Mouse (Mus musculus) T-helper 1 cell (primary cell): ENCODE results near the gene Stom.

ENCODE experiments used
- in situ Hi-C: fragments of 300-600 bp; cut with MboI, MseI; formaldehyde crosslinking; loops from one replicate; pipeline ENCODE4 v1.15.1; 2025; ENCODE audit warnings: high pct_unique_total_duplicates

The Stom gene

GRCm38 (mm10) chr2:35273536-35273935 lies 63.2 kb downstream of the Stom start:
- in situ Hi-C loops: loop anchor here (5.0 kb wide), 1 partner anchor 61 kb away; no protein-coding TSS in a partner anchor

- in situ Hi-C loops: loop anchor here (5.0 kb wide), 1 partner anchor 61 kb away; no protein-coding TSS in a partner anchor
Measured at GRCm38 (mm10) chr2:35272881-35273280, 63.9 kb downstream of the Stom start.

GRCm38 (mm10) chr2:35271817-35272216 lies 65.0 kb downstream of the Stom start:
- in situ Hi-C loops: loop anchor here (5.0 kb wide), 1 partner anchor 60 kb away; no protein-coding TSS in a partner anchor

GRCm38 (mm10) chr2:35270531-35270984 lies 66.2 kb downstream of the Stom start:
- in situ Hi-C loops: loop anchor here (5.0 kb wide), 1 partner anchor 58 kb away; no protein-coding TSS in a partner anchor

- in situ Hi-C loops: loop anchor here (5.0 kb wide), 1 partner anchor 57 kb away; no protein-coding TSS in a partner anchor
Measured at GRCm38 (mm10) chr2:35269716-35270260, 67.0 kb downstream of the Stom start.

- in situ Hi-C loops: no loop called here
Measured at GRCm38 (mm10) chr2:35269136-35269535, 67.6 kb downstream of the Stom start.

- in situ Hi-C loops: no loop called here
Measured at GRCm38 (mm10) chr2:35267876-35268566, 68.8 kb downstream of the Stom start.

GRCm38 (mm10) chr2:35267156-35267875 lies 69.5 kb downstream of the Stom start:
- in situ Hi-C loops: no loop called here

GRCm38 (mm10) chr2:35266251-35266905 lies 70.4 kb downstream of the Stom start:
- in situ Hi-C loops: no loop called here

GRCm38 (mm10) chr2:35265775-35266174 lies 71.0 kb downstream of the Stom start:
- in situ Hi-C loops: no loop called here

GRCm38 (mm10) chr2:35265296-35265695 lies 71.5 kb downstream of the Stom start:
- in situ Hi-C loops: no loop called here

- in situ Hi-C loops: no loop called here
Measured at GRCm38 (mm10) chr2:35264095-35264494, 72.7 kb downstream of the Stom start.
